Comparison of ENCODE assay signal across 20 mouse cellular contexts in genomic region chr14:14871700-14872099, GRCm38 (mm10).
DNase-seq lines count a peak whose midpoint lies in the region; ATAC-seq and TF ChIP-seq lines count a peak whose summit lies in the region.
"Had no signal": no experiment of that assay in that cellular context is flagged by ENCODE, and none has a peak within 500 bp of the region (broad histone marks: within the 10 kb centered on the region; RNA-seq: fewer than 3 reads in every experiment).

No protein-coding gene starts in this region.

- H3K27me3 ChIP-seq in forebrain, postnatal 0 days (ENCODE audit: insufficient read depth, low read length) = no peaks in the 10 kb centered on the region
- H3K27me3 ChIP-seq: embryonic facial prominence, embryonic 12.5 days; heart, embryonic 15.5 days; midbrain, embryonic 12.5 days; neural tube, embryonic 12.5 days had no signal

- H3K36me3 ChIP-seq in forebrain, postnatal 0 days (ENCODE audit: insufficient read depth) = no peaks in the 10 kb centered on the region
- H3K36me3 ChIP-seq: embryonic facial prominence, embryonic 12.5 days; heart, embryonic 15.5 days; midbrain, embryonic 12.5 days; neural tube, embryonic 12.5 days had no signal

- WGBS in forebrain, postnatal 0 days = 51% methylated on average over 4 of the region's 4 CpGs

- ATAC-seq in forebrain, postnatal 0 days = peak; percentile 20
- ATAC-seq in frontal cortex, adult (ENCODE audit: low TSS enrichment) = no peak
- ATAC-seq: hindbrain, postnatal 0 days had no signal

- H3K4me2 ChIP-seq in forebrain, postnatal 0 days (ENCODE audit: low read depth) = no peak overlapping the region
- H3K4me2 ChIP-seq: embryonic facial prominence, embryonic 12.5 days; heart, embryonic 15.5 days; midbrain, embryonic 12.5 days; neural tube, embryonic 12.5 days had no signal

- H3K4me3 ChIP-seq in layer of hippocampus, adult 2 months = no peak overlapping the region
- no peak overlapping the region for H3K4me3 ChIP-seq in forebrain, postnatal 0 days (ENCODE audit: low read depth, low read length)
- H3K4me3 ChIP-seq: embryonic facial prominence, embryonic 12.5 days; erythroblast, embryonic 14.5 days; heart, embryonic 15.5 days; midbrain, embryonic 12.5 days; neural tube, embryonic 12.5 days had no signal

- no peaks in the 10 kb centered on the region for H3K4me1 ChIP-seq in forebrain, postnatal 0 days (ENCODE audit: insufficient read depth)
- H3K4me1 ChIP-seq: embryonic facial prominence, embryonic 12.5 days; heart, embryonic 15.5 days; midbrain, embryonic 12.5 days; neural tube, embryonic 12.5 days had no signal

- DNase-seq in layer of hippocampus, adult 2 months (ENCODE audit: low spot score in 2 of 2) = peak; percentile 50 to 56
- no peak for DNase-seq in layer of hippocampus, postnatal 10 days (ENCODE audit: low spot score in 2 of 2)
- peak; percentile 37 for DNase-seq in cerebellum, adult 8-10 months
- DNase-seq in forebrain, postnatal 0 days = no peak
- no peak for DNase-seq in heart, adult 9 months (ENCODE audit: low spot score in 2 of 2)
- DNase-seq in thymus, postnatal 4 days = no peak
- DNase-seq: adrenal gland, postnatal 10 days; gastrocnemius, postnatal 14 days; heart, adult 18-20 months; heart, postnatal 4 days; kidney, adult 18-20 months had no signal

- no peak for TF ChIP-seq CTCF in layer of hippocampus, adult 2 months (conservative IDR thresholded peaks at IDR 0.05)
- no peak for TF ChIP-seq CTCF in forebrain, postnatal 0 days (IDR thresholded peaks at IDR 0.05; ENCODE audit: low read depth)

- no peaks in the 10 kb centered on the region for H3K9me3 ChIP-seq in forebrain, postnatal 0 days (ENCODE audit: low read length)
- H3K9me3 ChIP-seq: embryonic facial prominence, embryonic 12.5 days; heart, embryonic 15.5 days; midbrain, embryonic 12.5 days; neural tube, embryonic 12.5 days had no signal

- peak overlapping the region; percentile 43 for H3K27ac ChIP-seq in layer of hippocampus, adult 2 months
- H3K27ac ChIP-seq in forebrain, postnatal 0 days (ENCODE audit: low read depth, low read length) = no peak overlapping the region
- H3K27ac ChIP-seq: embryonic facial prominence, embryonic 12.5 days; heart, embryonic 15.5 days; hindbrain, postnatal 0 days; kidney, postnatal 0 days; liver, embryonic 14.5 days; midbrain, embryonic 12.5 days; neural tube, embryonic 12.5 days had no signal

- H3K9ac ChIP-seq in forebrain, postnatal 0 days = no peak overlapping the region
- H3K9ac ChIP-seq: embryonic facial prominence, embryonic 12.5 days; heart, embryonic 15.5 days; liver, embryonic 14.5 days; midbrain, embryonic 12.5 days; neural tube, embryonic 12.5 days had no signal

Comparison
In these comparisons a context has a peak if more than half of its experiments do, and no peak if none do; other contexts are left out.
1. DNase-seq: peak in layer of hippocampus, adult 2 months (2 of 2) and cerebellum, adult 8-10 months (single experiment); none in layer of hippocampus, postnatal 10 days (0 of 2), forebrain, postnatal 0 days (single experiment), heart, adult 9 months (0 of 2) and thymus, postnatal 4 days (single experiment).